Mouse (Mus musculus): ENCODE measurements around the gene Bmpr1b. TPM values are rescaled to one million over a fixed set of nuclear protein-coding genes. Genes with fewer than 3 reads are reported as not detected.

Gene Bmpr1b
- polyA plus RNA-seq, 1 experiment from 2014 or later, result 4.1 TPM

DNA sequence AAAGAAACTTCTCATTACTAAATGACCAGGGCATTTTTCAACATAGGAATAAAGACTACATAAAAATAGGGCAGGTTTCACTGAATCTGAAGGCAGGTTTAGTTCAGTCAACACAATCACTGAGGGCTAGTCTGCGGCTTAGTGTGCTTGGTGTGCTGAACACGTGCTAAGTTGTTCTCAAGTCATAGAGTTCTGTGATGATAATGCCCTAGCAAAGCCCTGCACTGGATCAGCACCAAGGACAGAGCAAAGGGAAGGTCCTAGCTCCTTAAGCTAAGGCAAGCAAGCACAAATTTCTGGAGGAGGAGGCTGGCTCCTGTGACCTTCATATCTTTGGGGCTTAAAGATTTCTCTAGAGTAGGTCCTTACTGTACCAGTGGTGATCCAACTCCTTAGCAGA, 357.9 kb downstream of the Bmpr1b start:
- Histone ChIP-seq H3K9ac (no peak overlapping the region), H3K4me1 (no peaks in the 10 kb centered on the region), H3K4me2 (no peak overlapping the region), H3K4me3 (no peak overlapping the region), H3K36me3 (no peaks in the 10 kb centered on the region), H3K27me3 (no peaks in the 10 kb centered on the region), H3K9me3 (no peaks in the 10 kb centered on the region), H3K27ac (no peak overlapping the region)
- WGBS, result 19% methylated on average over 2 of the region's 2 CpGs
- no peak for ATAC-seq (ENCODE audit: insufficient number of reproducible peaks, insufficient read depth, low FRiP score, low TSS enrichment, low read depth)

DNA sequence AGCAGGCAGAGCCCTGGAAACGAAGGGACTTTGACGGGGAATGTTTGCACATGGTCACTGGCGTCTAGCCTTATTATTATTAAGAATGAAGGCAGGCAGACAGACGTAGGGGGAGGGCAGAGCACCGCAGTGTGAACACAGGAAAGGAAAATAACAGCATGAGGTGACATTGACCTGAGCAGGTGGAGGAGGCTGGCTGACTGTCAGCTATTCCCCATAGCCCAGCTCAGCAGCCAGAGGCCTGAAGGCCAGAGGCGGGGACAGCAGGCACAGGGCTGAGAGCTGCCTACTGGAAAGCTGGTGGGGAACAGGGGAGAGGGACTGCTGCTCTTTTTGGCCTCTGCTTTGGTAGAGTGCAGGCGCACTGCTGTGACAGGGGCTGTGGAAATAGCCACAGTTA, 358.3 kb downstream of the Bmpr1b start:
- 52% methylated on average over 7 of the region's 7 CpGs for WGBS
- H3K4me3 ChIP-seq, result no peak overlapping the region
- H3K9me3 ChIP-seq, result no peaks in the 10 kb centered on the region
- no peak overlapping the region for H3K9ac ChIP-seq
- H3K4me2 ChIP-seq, result no peak overlapping the region
- H3K36me3 ChIP-seq, result no peaks in the 10 kb centered on the region
- no peaks in the 10 kb centered on the region for H3K4me1 ChIP-seq
- H3K27ac ChIP-seq, result no peak overlapping the region
- no peak for ATAC-seq (ENCODE audit: insufficient number of reproducible peaks, insufficient read depth, low FRiP score, low TSS enrichment, low read depth)
- H3K27me3 ChIP-seq, result no peaks in the 10 kb centered on the region

DNA sequence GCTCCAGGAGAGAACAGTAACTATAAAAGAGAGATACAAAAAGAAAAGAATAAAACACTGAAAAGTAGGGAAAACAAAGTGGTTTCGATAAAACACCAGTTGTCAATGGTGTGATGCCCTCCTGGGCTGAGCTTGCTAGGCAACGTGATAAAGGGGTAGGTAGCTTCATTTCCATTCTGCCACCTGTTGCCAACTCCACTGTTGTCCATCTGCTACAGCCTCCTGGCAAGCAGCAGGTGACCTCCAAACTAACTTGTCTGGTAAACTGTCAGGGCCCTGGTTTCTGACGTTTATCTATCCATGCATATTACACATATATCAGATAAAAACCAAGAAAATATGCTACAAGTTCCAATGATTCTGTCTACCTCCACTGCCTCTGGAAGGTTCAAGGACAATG, 359.6 kb downstream of the Bmpr1b start:
- Histone ChIP-seq H3K9me3 (no peaks in the 10 kb centered on the region), H3K27ac (no peak overlapping the region), H3K27me3 (no peaks in the 10 kb centered on the region), H3K9ac (no peak overlapping the region), H3K4me2 (no peak overlapping the region), H3K36me3 (no peaks in the 10 kb centered on the region), H3K4me1 (no peaks in the 10 kb centered on the region), H3K4me3 (no peak overlapping the region)
- no peak for ATAC-seq (ENCODE audit: insufficient number of reproducible peaks, insufficient read depth, low FRiP score, low TSS enrichment, low read depth)
- WGBS, result 79% methylated on average over 3 of the region's 3 CpGs

DNA sequence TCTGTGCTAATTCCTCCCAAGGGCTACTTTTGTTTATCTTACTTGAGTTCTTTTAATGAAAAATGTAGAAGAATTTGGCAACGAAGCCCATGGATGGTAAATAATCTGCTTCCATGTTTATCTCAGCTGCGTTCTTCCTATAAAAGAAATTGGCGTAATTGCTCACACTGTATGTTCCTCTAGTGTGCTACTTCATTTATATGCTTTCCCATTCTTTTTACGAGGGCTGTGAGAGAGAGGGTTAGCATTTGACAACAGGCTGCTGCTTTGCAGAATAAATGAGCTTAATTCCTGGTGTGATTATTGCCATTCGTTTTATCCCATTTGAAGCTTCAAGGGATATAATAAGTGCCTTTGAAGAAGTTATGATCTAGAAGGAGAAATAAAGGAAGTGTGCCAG, 365.1 kb downstream of the Bmpr1b start:
- H3K9me3 ChIP-seq, result no peaks in the 10 kb centered on the region
- no peaks in the 10 kb centered on the region for H3K4me1 ChIP-seq
- no peak overlapping the region for H3K4me3 ChIP-seq
- WGBS, result 86% methylated on average over 5 of the region's 5 CpGs
- H3K27ac ChIP-seq, result no peak overlapping the region
- no peak overlapping the region for H3K9ac ChIP-seq
- H3K36me3 ChIP-seq, result peaks cover 11% of the 10 kb centered on the region; the same call in 1 of the 2 replicates
- ATAC-seq (ENCODE audit: insufficient number of reproducible peaks, insufficient read depth, low FRiP score, low TSS enrichment, low read depth), result no peak
- H3K4me2 ChIP-seq, result no peak overlapping the region
- no peaks in the 10 kb centered on the region for H3K27me3 ChIP-seq

DNA sequence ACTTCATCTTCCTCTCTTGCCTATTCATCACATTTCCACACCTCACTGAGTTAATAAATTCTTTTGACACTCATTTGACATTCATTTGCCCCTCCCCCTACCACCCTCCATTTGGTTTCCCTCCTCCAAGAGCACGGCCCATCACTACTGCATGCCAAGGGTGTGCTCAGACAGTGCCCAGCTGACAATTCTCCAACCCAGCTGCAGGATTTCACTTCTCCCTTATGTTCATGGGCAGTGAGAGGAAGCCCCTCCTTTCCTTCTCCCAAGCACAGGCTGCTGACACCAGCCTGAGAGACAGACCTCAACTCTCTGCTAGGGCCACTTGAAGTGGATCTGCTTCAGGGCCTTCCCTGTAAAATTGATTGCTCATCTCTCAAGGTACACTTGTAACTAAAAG, 371.4 kb downstream of the Bmpr1b start:
- 46% methylated on average over 1 of the region's 1 CpGs for whole genome bisulfite sequencing
- Histone ChIP-seq H3K9me3 (no peaks in the 10 kb centered on the region), H3K4me3 (no peak overlapping the region), H3K36me3 (0 out of 2 replicates have a peak, but pooled peaks cover 10% of the 10 kb centered on the region), H3K27ac (no peak overlapping the region), H3K4me2 (no peak overlapping the region), H3K4me1 (no peaks in the 10 kb centered on the region), H3K9ac (no peak overlapping the region), H3K27me3 (no peaks in the 10 kb centered on the region)
- no peak for ATAC-seq (ENCODE audit: insufficient number of reproducible peaks, insufficient read depth, low FRiP score, low TSS enrichment, low read depth)

DNA sequence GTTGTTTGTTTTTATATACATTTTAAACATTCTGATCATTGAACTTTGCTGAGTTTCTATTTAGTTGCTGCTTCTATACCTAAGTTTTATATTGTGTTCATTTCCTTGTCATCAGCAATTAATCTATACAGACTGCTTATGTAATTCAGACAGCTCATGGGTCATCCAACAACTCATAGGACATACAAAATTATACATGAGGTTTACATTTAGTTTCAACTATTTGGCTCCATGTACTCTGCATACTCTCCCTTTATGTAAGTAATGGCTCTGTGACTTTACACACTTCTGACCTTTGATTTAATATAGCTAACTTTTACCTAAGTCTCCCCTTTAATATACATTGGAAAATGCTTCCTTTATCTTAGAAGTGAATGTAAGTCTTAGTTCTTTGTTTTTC, 371.9 kb downstream of the Bmpr1b start:
- Histone ChIP-seq H3K4me3 (no peak overlapping the region), H3K36me3 (0 out of 2 replicates have a peak, but pooled peaks cover 10% of the 10 kb centered on the region), H3K27ac (no peak overlapping the region), H3K4me1 (no peaks in the 10 kb centered on the region), H3K4me2 (no peak overlapping the region), H3K9me3 (no peaks in the 10 kb centered on the region), H3K27me3 (no peaks in the 10 kb centered on the region), H3K9ac (no peak overlapping the region)
- ATAC-seq (ENCODE audit: insufficient number of reproducible peaks, insufficient read depth, low FRiP score, low TSS enrichment, low read depth), result no peak

DNA sequence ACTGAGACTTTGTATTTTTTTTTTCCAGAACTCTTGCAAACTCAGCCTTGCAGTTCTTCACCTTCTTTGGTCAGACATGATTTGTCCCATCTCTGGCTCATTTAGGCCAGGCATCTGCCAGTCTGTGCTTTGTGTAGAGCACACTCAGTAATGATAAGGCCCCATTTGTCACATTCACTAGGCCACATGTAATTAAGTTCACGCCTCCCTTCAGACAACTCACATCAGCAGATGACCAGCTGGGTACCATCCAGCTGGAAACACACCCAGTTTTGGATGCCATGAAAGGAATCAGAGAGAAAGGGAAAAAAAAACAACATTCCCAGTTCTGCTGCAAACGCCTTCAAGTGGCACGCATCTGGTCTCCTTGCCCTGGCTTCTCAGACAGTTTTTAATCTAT, 374.9 kb downstream of the Bmpr1b start:
- Histone ChIP-seq H3K36me3 (0 out of 2 replicates have a peak, but pooled peaks cover 3% of the 10 kb centered on the region), H3K4me3 (no peak overlapping the region), H3K27me3 (no peaks in the 10 kb centered on the region), H3K9me3 (no peaks in the 10 kb centered on the region), H3K4me1 (0 out of 2 replicates have a peak, but pooled peaks cover 3% of the 10 kb centered on the region), H3K9ac (no peak overlapping the region), H3K4me2 (no peak overlapping the region), H3K27ac (no peak overlapping the region)
- WGBS, result 82% methylated on average over 3 of the region's 3 CpGs
- no peak for ATAC-seq (ENCODE audit: insufficient number of reproducible peaks, insufficient read depth, low FRiP score, low TSS enrichment, low read depth)

DNA sequence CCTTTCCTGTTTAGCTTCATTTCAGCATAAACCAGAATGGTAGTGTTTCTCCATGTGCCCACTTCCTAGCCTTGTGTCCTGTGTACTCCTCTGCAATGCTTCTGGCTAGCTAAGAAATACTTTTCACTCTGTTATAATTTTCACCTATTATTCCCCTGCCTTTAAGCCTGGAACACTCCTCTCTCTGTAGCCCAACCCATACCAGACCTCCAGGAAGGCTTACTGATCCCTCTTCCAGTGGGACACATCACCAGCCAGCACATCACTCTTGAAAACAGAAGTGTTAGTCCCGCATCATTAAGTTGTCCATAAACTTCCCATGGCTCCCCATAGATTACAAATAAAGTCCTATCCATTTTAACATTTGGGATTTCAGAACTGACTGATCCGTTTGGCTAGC, 375.5 kb downstream of the Bmpr1b start:
- WGBS, result 88% methylated on average over 2 of the region's 2 CpGs
- H3K36me3 ChIP-seq, result 0 out of 2 replicates have a peak, but pooled peaks cover 3% of the 10 kb centered on the region
- no peak for ATAC-seq (ENCODE audit: insufficient number of reproducible peaks, insufficient read depth, low FRiP score, low TSS enrichment, low read depth)
- no peak overlapping the region for H3K9ac ChIP-seq
- no peak overlapping the region for H3K27ac ChIP-seq
- no peaks in the 10 kb centered on the region for H3K27me3 ChIP-seq
- no peaks in the 10 kb centered on the region for H3K9me3 ChIP-seq
- H3K4me1 ChIP-seq, result 0 out of 2 replicates have a peak, but pooled peaks cover 3% of the 10 kb centered on the region
- no peak overlapping the region for H3K4me2 ChIP-seq
- no peak overlapping the region for H3K4me3 ChIP-seq

DNA sequence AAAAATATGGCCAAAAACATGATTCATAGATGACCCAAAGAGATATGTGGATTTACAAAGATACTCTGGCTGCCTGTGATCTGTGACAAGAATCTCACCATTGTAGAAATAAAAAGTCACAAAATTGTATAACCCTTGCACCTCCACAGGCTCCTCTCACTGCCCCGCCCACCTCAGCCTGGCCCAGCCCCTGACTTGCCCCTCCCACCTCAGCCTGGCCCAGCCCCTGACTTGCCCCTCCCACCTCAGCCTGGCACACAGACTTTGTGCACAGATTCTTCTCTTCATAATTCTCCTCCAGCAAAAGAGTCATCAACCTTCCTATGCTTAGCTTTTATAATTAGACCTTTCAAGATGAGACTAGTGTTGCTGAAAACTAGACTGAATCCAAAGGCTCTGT, 377.1 kb downstream of the Bmpr1b start:
- WGBS, result 91% methylated on average over 1 of the region's 1 CpGs
- ATAC-seq (ENCODE audit: insufficient number of reproducible peaks, insufficient read depth, low FRiP score, low TSS enrichment, low read depth), result no peak
- Histone ChIP-seq H3K27ac (no peak overlapping the region), H3K4me2 (no peak overlapping the region), H3K4me3 (no peak overlapping the region), H3K9me3 (no peaks in the 10 kb centered on the region), H3K36me3 (0 out of 2 replicates have a peak, but pooled peaks cover 3% of the 10 kb centered on the region), H3K27me3 (no peaks in the 10 kb centered on the region), H3K4me1 (0 out of 2 replicates have a peak, but pooled peaks cover 6% of the 10 kb centered on the region), H3K9ac (no peak overlapping the region)

DNA sequence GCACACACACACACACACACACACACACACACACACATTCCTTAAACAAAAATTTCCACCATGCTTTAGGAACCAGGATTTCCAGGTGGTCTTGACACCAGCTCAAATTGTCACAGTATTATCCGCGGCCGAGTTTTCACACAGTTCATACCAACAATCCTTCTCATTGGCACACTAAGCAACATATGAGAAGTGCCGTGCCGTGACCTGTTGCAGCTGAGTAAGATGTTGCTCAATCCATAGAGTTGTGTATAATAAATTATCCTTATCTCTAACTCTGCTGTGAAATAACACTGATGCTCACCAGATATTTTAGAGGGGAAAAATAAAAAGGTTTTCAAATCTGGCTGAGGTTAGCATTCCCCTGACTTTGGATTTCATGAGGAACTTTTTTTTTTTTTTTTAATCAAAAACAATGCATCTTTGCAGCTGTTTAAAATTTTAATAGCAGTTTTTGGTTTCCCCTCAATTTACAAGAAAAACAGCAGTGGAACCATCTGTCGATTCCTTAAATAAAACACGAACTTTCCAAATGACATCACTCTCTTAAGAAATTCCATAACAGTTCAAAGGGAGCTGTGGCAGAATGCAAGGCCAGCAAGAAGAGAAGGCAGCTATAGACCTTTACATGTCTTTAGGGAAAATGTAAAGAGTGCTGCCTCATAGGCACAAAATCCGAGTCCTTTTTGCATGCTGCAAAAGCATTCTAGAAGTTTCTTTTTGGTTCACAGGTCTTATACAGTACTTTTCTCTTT, 378.0 kb downstream of the Bmpr1b start:
- Histone ChIP-seq H3K36me3 (0 out of 2 replicates have a peak, but pooled peaks cover 3% of the 10 kb centered on the region), H3K9me3 (no peaks in the 10 kb centered on the region), H3K27ac (no peak overlapping the region), H3K4me3 (no peak overlapping the region), H3K4me2 (no peak overlapping the region), H3K4me1 (peaks cover 11% of the 10 kb centered on the region; the same call in 1 of the 2 replicates), H3K9ac (no peak overlapping the region), H3K27me3 (no peaks in the 10 kb centered on the region)
- ATAC-seq (ENCODE audit: insufficient number of reproducible peaks, insufficient read depth, low FRiP score, low TSS enrichment, low read depth), result no peak
- 52% methylated on average over 8 of the region's 8 CpGs for WGBS

Measured in embryonic facial prominence, embryonic 13.5 days (tissue).